Mouse (Mus musculus): ENCODE results near the gene Rabif. TPM values are rescaled to one million over a fixed set of nuclear protein-coding genes. Genes with fewer than 3 reads are reported as not detected.
"Not testable (repeated sequence)": the region's sequence is repeated elsewhere in the genome, so short reads cannot be mapped to it uniquely, and the experiment has no call there.

Rabif gene
- total RNA-seq, 2 experiments from 2014 or later = 25.2 to 26.1 TPM

DNA sequence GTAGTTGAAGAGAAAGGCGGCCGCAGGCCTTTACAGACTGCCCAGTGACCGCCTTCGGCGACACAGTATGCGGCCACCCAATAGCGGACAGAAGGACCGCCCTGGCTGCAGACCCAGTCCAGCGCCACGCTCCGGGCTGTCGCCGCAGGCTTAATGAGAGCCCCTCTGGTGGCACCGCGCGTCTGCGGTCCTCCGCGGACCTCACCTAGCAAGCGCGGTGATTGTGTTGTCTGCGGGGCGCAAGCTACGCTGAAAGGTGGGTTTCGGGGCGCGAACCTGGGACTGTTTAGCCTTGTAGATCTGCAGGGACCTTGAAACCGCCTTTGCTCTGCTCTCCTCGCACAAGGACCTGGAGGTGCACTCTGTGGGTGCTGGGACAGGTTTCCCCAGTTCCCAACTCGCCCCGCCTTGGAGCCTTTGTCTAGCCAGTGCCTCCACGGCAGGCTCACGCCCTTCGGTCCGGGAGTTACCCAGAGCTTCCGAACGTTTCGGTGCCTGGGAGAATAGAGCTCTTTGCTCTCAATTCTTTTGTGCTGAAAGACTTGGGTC is 18.9 kb downstream of the Rabif start:
- no peak for DNase-seq

GRCm38 (mm10) chr1:134513876-134514590 is 19.6 kb downstream of the Rabif start:
- DNase-seq = no peak

DNA sequence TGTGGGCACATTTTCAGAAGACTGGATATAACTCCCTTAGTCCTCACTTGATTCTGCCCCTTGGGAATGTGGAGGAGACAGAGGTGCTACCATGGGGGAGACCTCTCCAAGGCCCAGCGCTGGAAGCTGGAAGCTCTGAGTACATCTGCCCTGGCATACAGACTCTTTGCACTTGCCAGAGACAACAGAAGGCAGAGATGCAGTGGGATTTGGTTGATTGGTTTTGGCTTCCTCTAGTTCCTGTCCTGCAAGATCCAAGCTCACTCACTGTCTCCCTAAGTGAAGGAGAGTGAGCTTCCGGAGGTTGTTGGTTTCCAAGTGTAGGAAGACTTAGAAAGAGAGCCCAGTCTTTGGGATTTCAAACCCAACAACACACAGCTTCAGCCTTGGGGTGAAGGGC is 21.4 kb downstream of the Rabif start:
- DNase-seq = no peak

GRCm38 (mm10) chr1:134516491-134517198 is 22.2 kb downstream of the Rabif start:
- DNase-seq = no peak

DNA sequence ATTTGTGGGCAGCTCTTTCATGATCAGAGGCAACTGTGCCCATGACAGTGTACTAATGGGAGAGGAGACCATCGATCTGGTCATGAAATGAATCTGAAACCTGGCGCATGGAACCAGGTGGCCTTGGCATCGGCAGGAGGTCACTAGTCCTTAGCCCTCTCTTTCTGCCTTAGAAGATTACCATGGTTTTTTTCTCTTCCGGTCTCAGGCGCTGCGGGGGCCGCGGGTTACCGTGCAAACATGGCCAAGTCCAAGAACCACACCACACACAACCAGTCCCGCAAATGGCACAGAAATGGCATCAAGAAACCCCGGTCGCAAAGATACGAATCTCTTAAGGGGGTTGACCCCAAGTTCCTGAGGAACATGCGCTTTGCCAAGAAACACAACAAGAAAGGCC is 23.4 kb downstream of the Rabif start:
- DNase-seq = not testable (repeated sequence)

DNA sequence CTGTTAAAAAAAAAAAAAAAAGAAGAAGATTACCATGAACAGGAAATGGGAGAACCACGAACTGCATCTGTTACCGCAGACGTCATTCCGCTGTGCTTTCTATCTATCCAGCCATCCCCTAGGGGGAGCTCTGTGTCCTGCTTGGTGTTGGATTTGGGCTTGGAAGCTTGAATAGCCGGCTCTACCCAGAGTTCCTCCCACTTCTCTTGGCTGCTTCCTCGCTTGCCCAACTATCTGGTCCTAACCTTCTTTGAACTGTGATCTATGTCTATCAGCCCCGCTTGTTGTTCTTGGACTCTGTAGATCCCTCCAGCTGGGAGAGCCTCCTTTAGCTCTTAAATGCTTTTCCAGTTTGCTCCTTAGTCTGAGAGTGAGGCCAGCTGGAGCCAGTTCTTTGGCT is 24.2 kb downstream of the Rabif start:
- peak; percentile 76 to 85 for DNase-seq

GRCm38 (mm10) chr1:134519201-134519600 is 24.8 kb downstream of the Rabif start:
- not testable (repeated sequence) for DNase-seq

DNA sequence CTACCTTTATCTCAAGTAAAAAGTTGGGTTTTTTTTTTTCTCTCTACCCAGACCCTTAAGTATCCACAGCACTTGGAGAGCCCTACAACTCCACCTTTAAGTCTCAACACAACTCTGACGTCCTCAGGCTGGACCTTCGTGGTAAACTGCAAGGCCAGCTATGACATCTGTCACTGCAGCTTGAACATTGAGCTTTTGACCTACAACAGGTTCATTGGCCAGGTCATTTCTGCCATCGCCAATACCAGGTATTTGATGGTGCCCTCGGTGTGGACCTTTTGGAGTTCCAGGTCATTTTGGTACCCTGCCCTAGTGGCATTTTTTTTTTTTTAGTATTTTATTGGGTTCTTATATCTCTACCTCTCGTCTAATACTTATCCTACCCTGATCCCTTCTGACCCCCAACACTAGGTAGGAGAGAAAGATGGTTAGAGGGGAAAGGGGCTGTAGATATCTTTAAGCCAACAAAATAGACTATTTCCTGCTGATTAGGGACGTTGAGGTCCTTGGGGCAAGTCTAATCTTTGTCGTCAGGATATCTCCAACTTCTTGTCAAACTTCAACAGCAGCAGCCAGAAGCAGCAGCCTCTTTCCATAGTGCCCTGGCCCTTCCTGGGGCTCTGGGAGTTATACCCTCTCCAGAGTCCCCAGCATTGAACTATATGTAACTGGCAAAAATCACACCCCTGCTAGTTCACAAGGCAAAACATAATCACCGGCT is 25.7 kb downstream of the Rabif start:
- no peak for DNase-seq

DNA sequence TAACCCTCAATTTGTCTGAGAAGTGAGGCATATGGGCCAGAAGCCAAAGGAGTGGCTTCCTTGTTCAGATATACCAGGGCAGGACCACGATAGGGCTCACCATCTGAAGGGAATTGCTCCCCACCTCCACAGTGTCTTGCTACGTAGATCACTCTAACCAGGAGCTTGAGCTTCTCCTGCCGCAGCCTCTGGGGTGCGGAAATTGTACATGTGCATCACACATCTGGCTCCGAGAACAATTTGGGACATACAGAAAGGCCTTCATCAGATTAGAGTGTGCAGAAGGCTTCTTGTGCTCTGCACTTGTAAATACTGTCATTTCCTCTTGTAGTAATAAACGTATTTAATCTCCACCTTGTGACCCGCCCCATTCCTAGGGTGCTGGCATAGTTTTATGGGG is 26.7 kb downstream of the Rabif start:
- no peak for DNase-seq

DNA sequence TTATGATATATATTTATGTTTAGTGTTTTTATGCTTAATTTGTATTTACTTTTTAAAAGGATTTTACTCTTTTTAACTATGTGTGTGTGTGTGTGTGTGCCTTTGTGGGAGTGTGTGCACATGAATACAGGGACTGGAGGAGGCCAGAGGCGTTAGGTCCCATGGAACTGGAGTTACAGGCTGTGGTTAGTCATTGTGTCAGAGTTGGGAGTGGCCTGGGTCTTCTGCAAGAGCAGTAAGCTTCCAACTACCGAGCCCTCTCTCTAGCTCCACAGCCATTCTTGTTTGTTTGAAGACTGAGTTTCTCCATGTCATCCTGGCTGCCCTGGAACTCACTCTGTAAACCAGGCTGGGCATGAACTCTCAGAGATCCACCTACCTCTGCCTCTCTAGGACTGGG is 27.9 kb downstream of the Rabif start:
- no peak for DNase-seq

GRCm38 (mm10) chr1:134524424-134524823 is 30.0 kb downstream of the Rabif start:
- DNase-seq = no peak

DNA sequence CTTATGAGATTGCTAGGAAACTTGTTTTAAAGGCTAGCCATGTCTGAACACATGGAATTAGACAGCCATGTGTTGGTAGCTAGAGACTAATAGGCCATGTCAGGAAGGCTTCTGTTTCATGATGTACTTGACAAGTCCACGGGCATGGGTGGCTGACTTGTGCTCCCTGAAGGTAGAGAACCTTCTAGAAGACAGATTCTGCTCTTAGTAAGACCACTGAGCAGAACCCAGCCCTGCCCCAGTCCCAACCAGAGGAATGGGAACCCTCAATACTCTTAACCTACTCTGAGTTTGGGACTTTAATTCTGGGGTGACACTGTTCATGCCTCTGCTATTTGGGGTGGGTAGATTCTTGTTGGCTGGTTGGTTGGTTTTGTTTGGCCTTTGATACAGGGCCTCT is 30.6 kb downstream of the Rabif start:
- no peak for DNase-seq

DNA sequence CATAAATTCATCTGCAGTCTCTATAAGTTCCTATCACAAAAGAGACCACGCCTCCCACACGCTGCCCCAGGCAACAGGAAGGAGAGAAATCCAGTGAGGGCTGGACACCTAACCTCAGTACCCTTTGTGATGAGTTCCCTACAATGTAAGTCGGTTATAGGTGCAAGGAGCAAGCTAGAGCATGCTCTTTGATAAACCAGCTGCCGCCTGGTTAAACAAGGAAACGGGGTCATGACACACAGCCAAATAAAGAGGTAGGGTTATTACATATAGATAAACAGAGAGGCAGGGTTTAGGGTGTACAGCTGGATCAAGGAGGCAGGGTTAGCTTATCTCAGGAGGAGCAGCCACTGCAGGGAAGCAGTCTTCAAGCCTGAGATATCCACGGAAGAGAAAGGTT is 32.3 kb downstream of the Rabif start:
- DNase-seq = no peak

GRCm38 (mm10) chr1:134530618-134531017 is 36.2 kb downstream of the Rabif start:
- DNase-seq = peak; percentile 37 to 59

DNA sequence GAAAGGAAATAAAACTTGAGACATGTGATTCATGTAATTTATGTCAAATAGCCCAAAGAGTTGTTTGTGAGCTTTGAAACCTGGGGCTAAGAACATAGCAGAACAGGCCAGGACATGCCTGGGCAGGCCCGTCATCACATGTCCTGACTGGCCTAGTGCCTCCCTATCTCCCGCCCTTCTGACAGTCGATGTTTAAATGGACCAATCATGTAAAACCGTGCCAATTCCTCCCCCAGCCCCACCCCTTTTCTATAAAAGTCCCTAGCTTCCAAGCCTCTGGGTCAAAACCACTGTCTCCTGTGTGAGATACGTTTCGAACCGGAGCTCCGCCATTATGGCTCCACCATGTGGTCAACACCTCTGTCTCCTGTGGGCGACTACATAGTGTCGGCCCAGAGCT is 39.3 kb downstream of the Rabif start:
- not testable (repeated sequence) for DNase-seq

- DNase-seq = no peak
Observed at GRCm38 (mm10) chr1:134535054-134535453, 40.6 kb downstream of the Rabif start.

GRCm38 (mm10) chr1:134535513-134535912 is 41.1 kb downstream of the Rabif start:
- DNase-seq = no peak

- DNase-seq = no peak
Observed at GRCm38 (mm10) chr1:134540610-134541009, 46.2 kb downstream of the Rabif start.

DNA sequence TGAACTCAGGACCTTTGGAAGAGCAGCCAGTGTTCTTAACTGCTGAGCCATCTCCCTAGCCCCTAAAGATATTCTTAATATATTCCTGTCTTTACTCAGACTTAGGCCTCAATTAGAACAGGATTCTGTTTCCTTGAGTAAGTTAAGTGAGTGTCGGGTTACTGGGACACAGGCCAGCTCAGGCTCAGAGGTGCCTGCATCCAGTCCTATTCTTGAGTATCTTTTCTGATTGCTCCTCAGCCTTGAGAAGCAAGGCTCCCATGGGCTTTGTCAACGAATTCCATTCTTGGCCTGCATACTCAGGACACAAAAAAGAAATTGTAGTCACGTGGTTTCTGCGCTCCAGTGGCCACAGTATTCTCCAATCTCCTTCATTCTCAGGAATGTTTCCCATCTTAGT is 53.8 kb downstream of the Rabif start:
- no peak for DNase-seq

- no peak for DNase-seq
Observed at GRCm38 (mm10) chr1:134549632-134550132, 55.2 kb downstream of the Rabif start, which contains the start of gene Mgat4e. TSS of gene Mgat4e (minus strand) at chr1:134549682.

- DNase-seq = no peak
Observed at GRCm38 (mm10) chr1:134551869-134552268, 57.4 kb downstream of the Rabif start.

GRCm38 (mm10) chr1:134552396-134552795 is 57.9 kb downstream of the Rabif start:
- DNase-seq = no peak
